Mouse (Mus musculus): ENCODE measurements around the gene Rag2.

DNA sequence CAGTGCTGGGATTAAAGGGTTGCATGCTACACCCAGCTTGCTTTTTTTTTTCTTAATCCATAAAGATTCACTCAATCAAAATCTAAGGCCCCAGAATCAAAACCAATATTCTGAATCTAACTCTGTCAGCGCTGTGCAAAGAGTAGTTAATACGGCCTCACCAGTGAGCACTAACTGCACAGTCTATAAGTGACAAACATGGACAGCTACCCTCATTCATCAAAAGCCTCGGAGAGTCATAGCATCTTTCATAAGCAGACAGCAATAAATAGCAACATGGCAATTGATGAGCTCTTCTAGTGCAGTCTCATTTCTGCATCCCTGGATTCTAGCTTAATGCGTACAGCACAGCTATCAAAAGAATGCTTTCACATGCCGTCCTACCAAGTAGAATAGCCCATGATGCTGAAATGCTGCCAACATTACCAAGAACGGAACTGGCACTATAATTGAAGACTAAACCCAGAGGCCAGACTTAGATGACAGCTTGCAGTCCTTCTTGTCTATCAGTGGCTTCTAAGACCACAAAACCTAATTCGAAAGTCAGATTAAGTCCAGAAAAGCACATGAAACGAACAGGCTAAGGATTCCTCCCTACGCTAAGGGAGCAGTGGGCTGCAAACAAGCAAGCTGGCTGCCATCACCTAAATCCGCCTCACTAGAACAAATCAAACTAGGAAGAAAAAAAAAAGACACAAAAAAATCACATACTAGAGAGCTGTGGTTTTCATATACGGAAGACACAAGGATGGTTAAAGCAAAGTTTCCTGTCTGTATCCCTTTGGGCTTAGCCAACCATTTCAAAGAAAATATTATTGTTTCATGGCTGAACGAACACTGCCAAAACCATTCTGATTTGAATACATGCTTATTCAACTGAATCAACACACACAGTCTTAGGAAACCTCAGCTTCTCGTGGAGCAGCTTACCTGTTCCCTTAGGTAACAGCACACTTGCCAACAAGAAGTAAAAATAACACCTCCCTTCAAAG, 26.0 kb upstream of the Rag2 start:
- TF ChIP-seq CTCF (IDR thresholded peaks at IDR 0.05; ENCODE audit: insufficient read depth, low read length) (no peak), POLR2A (IDR thresholded peaks at IDR 0.05; ENCODE audit: borderline replicate concordance, extremely low read depth, low read depth, low read length) (no peak)

All from lung, adult 2 months (tissue).